Mouse (Mus musculus): ENCODE data around the gene Clasp2. TPM values are rescaled to one million over a fixed set of nuclear protein-coding genes. Genes with fewer than 3 reads are reported as not detected.

Clasp2 gene
- polyA plus RNA-seq, 1 experiment from 2014 or later = 123 TPM

DNA sequence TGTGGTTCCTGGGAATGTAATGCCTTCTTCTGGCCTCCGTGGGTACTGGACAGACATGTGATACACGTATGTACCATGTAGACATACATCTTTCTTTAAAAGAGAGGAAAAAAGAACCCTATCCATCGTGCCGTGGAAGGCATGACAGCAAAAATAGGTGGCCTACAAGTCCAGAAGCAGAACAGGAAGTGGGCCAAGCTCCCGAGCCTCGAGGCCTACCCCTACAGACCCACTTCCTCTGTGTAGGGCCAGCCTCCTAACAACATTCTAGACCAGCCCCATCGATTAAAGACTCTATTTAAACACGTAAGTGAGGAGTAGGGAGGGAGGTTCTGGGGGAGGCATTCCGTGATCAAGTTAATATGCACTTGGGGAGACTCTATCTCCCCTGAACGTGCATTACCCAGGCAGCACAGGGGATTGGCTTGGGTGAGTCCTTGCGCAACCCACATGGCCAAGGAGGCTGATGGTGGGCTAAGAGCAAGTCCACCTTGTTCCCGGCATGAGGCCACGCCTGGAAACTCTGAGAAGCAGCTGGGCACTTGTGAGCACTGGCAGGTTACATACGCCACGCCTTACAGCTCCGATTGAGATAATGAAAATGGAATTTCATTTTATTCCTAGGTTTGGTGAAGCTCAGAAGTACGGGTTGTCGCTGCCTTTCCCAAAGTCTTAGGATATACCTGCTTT, 14.1 kb upstream of the Clasp2 start:
- no peaks in the 10 kb centered on the region for H3K36me3 ChIP-seq
- no peak overlapping the region for H3K9ac ChIP-seq (replicated peaks)
- H3K27ac ChIP-seq (replicated peaks) = no peak overlapping the region
- no peaks in the 10 kb centered on the region for H3K27me3 ChIP-seq
- WGBS = 88% methylated on average over 18 of the region's 18 CpGs
- no peaks in the 10 kb centered on the region for H3K4me1 ChIP-seq
- H3K4me2 ChIP-seq (replicated peaks) = no peak overlapping the region
- H3K9me3 ChIP-seq = no peaks in the 10 kb centered on the region
- H3K4me3 ChIP-seq = no peak overlapping the region
- ATAC-seq (replicated peaks) = no peak

DNA sequence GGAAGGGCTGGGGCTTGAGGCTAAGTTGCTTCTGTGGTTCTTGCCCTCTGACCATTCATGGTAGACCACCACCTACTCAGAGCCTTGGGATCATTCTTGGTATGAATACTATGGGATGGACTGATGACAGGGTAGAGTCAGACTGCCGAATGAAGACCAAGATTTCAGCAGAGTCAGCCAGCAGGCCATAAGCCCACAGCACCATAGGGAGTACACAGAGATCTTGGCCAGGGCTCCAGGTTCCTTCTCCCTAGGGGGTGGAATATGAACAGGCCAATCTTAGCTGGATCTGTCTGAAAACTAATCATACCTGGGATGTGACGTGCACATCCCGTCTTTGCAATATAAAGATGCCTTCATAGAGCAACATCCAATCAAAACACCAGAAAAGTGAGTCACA, 9.7 kb upstream of the Clasp2 start:
- H3K4me2 ChIP-seq (replicated peaks) = no peak overlapping the region
- H3K4me3 ChIP-seq = no peak overlapping the region
- 85% methylated on average over 3 of the region's 3 CpGs for WGBS
- H3K9ac ChIP-seq (replicated peaks) = no peak overlapping the region
- H3K27me3 ChIP-seq = no peaks in the 10 kb centered on the region
- no peaks in the 10 kb centered on the region for H3K36me3 ChIP-seq
- H3K9me3 ChIP-seq = no peaks in the 10 kb centered on the region
- no peaks in the 10 kb centered on the region for H3K4me1 ChIP-seq
- H3K27ac ChIP-seq (replicated peaks) = no peak overlapping the region
- no peak for ATAC-seq (replicated peaks)

DNA sequence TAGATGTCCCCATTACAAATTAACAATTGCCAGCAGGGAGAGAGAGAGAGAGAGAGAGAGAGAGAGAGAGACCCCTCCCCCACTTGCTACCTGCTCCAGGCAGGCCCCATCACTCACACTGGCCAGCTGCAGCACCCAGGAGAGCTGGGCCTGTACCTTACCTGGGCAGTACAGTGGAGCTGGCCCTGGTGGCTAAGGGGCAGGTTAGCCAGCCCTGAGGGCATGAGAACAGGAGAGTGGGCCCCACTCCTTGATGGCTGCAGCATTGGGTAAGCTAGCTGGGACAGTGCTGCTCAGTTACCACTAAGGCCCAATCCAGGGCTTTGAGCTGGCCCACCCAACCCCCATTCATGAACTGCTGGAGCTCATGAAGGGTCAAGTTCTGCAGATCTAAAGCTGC, 5.4 kb upstream of the Clasp2 start:
- no peak overlapping the region for H3K4me2 ChIP-seq (replicated peaks)
- no peak overlapping the region for H3K9ac ChIP-seq (replicated peaks)
- H3K9me3 ChIP-seq = no peaks in the 10 kb centered on the region
- H3K4me3 ChIP-seq = no peak overlapping the region
- no peak overlapping the region for H3K27ac ChIP-seq (replicated peaks)
- H3K27me3 ChIP-seq = no peaks in the 10 kb centered on the region
- ATAC-seq (replicated peaks) = no peak
- H3K36me3 ChIP-seq = no peaks in the 10 kb centered on the region
- peaks cover 7% of the 10 kb centered on the region for H3K4me1 ChIP-seq

DNA sequence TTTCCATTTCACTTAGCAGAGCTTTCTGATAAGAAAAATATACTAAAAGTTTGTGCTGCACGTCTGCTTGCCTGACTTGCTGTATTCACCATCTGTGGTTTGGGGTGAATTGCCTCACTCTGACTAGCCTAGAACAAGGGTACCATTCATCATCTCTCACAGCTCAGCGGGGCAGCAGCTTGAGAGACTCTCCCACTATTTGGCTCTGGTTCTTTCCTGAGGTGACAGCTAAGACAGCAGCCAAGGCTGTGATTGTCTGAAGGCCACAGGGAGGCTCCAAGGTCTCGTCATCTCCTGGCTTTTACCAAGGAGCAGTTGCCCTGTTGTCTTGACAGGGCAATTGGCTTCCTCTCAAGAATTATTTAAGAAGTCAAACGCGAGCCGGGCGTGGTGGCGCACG, 3.3 kb upstream of the Clasp2 start:
- Histone ChIP-seq H3K9ac (replicated peaks) (no peak overlapping the region), H3K27ac (replicated peaks) (no peak overlapping the region), H3K4me2 (replicated peaks) (no peak overlapping the region), H3K9me3 (no peaks in the 10 kb centered on the region), H3K36me3 (no peaks in the 10 kb centered on the region), H3K4me3 (no peak overlapping the region), H3K27me3 (no peaks in the 10 kb centered on the region), H3K4me1 (peaks cover 18% of the 10 kb centered on the region)
- 68% methylated on average over 9 of the region's 9 CpGs for WGBS
- ATAC-seq (replicated peaks) = no peak

DNA sequence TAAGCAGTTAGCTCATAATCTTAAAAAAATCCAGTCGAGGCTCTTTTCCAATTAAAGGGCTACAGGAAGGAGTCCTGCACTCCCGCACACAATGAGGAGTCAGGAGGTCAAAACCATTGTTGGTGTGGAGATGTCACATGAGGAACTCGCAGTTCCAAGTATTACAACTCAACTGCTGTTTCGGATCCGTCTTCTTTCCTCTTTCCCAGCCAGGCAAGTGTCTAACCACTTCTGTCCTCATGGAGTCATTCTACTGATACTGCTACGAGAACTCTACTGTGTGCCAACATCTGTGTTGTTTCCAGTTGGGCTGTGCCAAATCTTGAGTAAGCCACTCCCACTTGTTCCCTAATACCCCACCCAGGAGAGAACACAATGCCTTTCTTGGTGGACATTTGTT, 2.3 kb upstream of the Clasp2 start:
- no peak overlapping the region for H3K4me3 ChIP-seq
- no peak overlapping the region for H3K27ac ChIP-seq (replicated peaks)
- ATAC-seq (replicated peaks) = no peak
- 85% methylated on average over 6 of the region's 6 CpGs for WGBS
- peaks cover 23% of the 10 kb centered on the region for H3K4me1 ChIP-seq
- no peak overlapping the region for H3K9ac ChIP-seq (replicated peaks)
- no peaks in the 10 kb centered on the region for H3K36me3 ChIP-seq
- no peak overlapping the region for H3K4me2 ChIP-seq (replicated peaks)
- no peaks in the 10 kb centered on the region for H3K9me3 ChIP-seq
- H3K27me3 ChIP-seq = no peaks in the 10 kb centered on the region

DNA sequence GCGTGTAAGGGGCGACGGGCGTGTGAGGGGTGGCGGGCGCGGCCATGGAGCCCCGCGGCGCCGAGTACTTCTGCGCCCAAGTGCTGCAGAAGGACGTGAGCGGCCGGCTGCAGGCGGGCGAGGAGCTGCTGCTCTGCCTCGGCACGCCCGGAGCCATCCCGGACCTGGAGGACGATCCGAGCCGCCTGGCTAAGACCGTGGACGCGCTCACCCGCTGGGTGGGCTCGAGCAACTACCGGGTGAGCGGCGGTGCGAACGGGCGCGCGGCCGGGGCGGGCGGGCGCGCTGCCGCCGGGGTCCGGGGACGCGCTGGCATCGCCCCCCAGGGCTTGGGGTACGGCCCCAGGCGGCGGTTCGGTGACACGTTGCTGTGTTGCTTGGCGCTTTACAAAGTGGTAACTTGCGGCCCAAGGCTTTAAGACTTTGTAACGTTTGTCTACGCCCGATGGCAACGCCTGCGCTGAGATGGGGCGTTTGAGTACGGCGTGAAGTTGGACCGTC, 414 bp downstream of the Clasp2 start:
- WGBS = under 1% methylated on average over 64 of the region's 64 CpGs
- ATAC-seq (replicated peaks) = peak; percentile 84
- no peaks in the 10 kb centered on the region for H3K27me3 ChIP-seq

DNA sequence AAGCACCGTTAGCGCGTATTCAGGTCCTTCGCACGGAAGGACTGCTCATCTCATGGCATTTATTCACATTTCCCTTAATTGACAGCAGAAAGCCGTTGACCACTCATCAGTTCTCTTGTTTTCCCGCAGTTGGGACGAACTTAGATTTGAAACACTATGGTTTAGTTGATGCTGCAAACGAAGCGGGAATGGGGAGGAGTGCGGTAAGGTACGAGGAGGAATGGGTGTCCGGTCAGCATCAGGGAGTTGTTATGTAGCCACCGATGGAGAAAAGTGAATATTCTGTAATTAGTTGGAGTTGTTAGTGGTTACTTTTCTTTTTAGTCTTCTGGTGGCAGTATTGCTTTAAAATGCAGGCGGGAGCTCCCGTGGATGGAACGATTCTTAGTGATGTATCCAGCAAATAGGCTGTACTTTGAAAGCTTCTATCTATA, 1.1 kb downstream of the Clasp2 start:
- H3K4me2 ChIP-seq (replicated peaks) = peak overlapping the region; percentile 83
- WGBS = 2% methylated on average over 17 of the region's 17 CpGs
- no peak overlapping the region for H3K27ac ChIP-seq (replicated peaks)
- H3K4me1 ChIP-seq = peaks cover 23% of the 10 kb centered on the region
- H3K9ac ChIP-seq (replicated peaks) = peak overlapping the region; percentile 65
- H3K9me3 ChIP-seq = no peaks in the 10 kb centered on the region
- H3K36me3 ChIP-seq = no peaks in the 10 kb centered on the region
- H3K27me3 ChIP-seq = no peaks in the 10 kb centered on the region
- peak overlapping the region; percentile 89 for H3K4me3 ChIP-seq
- no peak for ATAC-seq (replicated peaks)

More for the DNA sequence above, 414 bp downstream of the Clasp2 start:
- no peaks in the 10 kb centered on the region for H3K9me3 ChIP-seq
- H3K36me3 ChIP-seq = no peaks in the 10 kb centered on the region
- H3K4me3 ChIP-seq = peak overlapping the region; percentile 89
- H3K27ac ChIP-seq (replicated peaks) = peak overlapping the region; percentile 60
- peak overlapping the region; percentile 65 for H3K9ac ChIP-seq (replicated peaks)
- H3K4me1 ChIP-seq = peaks cover 23% of the 10 kb centered on the region
- peak overlapping the region; percentile 83 for H3K4me2 ChIP-seq (replicated peaks)

DNA sequence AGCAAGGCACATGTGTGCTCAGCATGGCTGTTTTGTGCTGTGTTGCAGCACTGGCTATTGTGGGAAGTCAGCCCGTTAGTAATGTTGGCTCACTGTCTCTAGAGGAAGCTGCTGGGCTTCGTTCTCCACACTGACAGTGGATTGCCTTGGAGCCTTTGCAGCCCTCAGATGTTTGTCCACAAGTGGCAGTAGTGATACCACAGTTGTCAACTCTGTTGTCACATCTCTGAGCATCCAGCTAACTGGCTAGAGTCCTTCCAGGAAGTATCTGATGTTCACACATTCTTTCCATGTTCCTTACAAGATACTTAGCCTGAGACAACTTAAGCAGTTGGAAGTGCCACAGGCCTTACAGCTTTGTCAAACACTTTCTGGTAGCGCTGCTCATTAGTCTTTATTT, 2.0 kb downstream of the Clasp2 start:
- no peak overlapping the region for H3K27ac ChIP-seq (replicated peaks)

DNA sequence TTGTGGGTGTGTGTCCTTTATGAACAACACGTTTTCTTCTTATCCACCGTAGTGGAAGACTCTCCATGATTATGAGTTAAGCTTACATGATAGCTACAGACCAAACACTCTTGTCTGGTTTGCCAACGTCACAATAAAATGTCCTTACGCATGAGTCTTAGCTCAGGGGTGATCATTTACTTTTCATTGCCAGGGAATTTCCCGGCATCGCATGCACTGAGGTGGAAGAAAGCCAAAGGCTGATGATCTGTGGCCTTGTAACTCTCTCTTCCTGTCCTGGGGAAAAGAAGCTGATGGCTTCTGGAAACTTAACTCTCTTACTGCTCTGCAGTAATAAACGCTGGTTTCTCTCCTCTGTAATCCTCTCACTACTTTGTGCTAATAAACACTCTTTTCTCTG, 8.1 kb downstream of the Clasp2 start:
- Histone ChIP-seq H3K4me1 (0 out of 2 replicates have a peak, but pooled peaks cover 3% of the 10 kb centered on the region), H3K9me3 (no peaks in the 10 kb centered on the region), H3K4me2 (replicated peaks) (no peak overlapping the region), H3K36me3 (no peaks in the 10 kb centered on the region), H3K27ac (replicated peaks) (no peak overlapping the region), H3K27me3 (no peaks in the 10 kb centered on the region), H3K9ac (replicated peaks) (no peak overlapping the region), H3K4me3 (no peak overlapping the region)
- ATAC-seq (replicated peaks) = no peak
- 44% methylated on average over 7 of the region's 7 CpGs for WGBS

More for the DNA sequence above, 2.0 kb downstream of the Clasp2 start:
- peaks cover 23% of the 10 kb centered on the region for H3K4me1 ChIP-seq
- no peaks in the 10 kb centered on the region for H3K36me3 ChIP-seq
- no peaks in the 10 kb centered on the region for H3K9me3 ChIP-seq
- H3K9ac ChIP-seq (replicated peaks) = no peak overlapping the region
- H3K4me2 ChIP-seq (replicated peaks) = no peak overlapping the region
- no peak for ATAC-seq (replicated peaks)
- no peak overlapping the region for H3K4me3 ChIP-seq
- H3K27me3 ChIP-seq = no peaks in the 10 kb centered on the region
- WGBS = 48% methylated on average over 3 of the region's 3 CpGs

DNA sequence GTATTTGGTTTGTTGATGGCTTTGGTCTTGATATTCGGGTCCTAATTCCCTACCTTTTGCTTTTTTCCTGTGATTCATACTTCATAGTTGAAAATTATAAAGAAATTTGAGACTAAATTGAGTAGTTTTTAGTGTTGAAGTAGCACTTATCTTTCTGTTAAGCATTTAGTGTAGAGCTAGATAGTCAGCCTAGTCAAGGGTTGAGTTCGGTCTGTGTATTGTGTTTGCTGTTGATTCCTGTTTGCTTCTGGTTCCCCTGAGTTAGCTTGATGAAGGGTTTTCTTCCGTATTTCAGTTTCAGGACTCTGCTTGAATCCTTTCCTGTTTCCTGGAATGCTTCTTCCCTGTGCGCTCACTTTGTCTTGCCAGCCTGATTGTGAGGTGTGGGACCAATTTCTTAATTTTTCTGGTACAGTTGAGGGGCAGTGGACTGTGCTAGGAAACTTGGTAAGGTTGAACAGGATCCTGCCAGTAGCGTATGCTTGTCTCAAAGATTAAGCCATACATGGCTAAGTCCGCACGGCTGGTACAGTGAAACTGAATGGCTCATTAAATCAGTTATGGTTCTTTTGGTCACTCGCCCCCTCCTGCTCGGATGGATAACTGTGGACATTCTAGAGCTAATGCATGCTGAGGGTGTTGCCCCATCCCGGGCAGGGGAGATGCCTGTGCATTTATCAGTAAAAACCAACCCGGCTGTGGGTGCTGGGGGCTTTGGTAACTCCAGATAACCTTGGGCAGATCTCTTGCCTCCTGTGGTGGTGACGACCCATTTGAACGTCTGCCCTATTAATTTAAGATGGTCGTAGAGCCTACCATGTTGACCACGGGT, 14.8 kb downstream of the Clasp2 start:
- H3K36me3 ChIP-seq = peaks cover 2% of the 10 kb centered on the region; the same call in 1 of the 2 replicates
- H3K4me1 ChIP-seq = no peaks in the 10 kb centered on the region
- no peak overlapping the region for H3K4me2 ChIP-seq (replicated peaks)
- WGBS = 80% methylated on average over 15 of the region's 15 CpGs
- no peaks in the 10 kb centered on the region for H3K9me3 ChIP-seq
- no peak for ATAC-seq (replicated peaks)
- no peak overlapping the region for H3K9ac ChIP-seq (replicated peaks)
- no peaks in the 10 kb centered on the region for H3K27me3 ChIP-seq
- no peak overlapping the region for H3K4me3 ChIP-seq
- H3K27ac ChIP-seq (replicated peaks) = no peak overlapping the region

DNA sequence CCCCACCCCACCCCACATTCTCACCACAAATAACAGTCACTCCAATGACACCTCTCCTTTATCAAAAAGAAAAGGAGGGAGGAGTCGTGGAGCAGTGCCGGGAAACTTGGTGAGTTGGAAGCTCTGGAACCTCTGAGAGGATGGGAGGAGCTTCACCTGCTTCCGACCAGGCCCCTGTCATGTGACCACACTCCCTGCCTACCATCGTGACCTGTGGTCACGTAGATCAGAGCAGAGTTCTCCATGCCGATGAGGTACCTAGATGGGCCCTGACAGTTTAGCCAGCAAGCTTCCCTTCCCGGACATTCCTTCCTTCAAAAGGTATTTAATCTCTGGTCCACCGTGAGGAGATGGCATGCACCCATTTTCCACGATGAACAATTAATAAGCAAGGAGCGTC, 17.2 kb downstream of the Clasp2 start:
- Histone ChIP-seq H3K27ac (replicated peaks) (no peak overlapping the region), H3K4me2 (replicated peaks) (no peak overlapping the region), H3K27me3 (no peaks in the 10 kb centered on the region), H3K9me3 (no peaks in the 10 kb centered on the region), H3K9ac (replicated peaks) (no peak overlapping the region), H3K36me3 (peaks cover 2% of the 10 kb centered on the region; the same call in 1 of the 2 replicates), H3K4me3 (no peak overlapping the region), H3K4me1 (no peaks in the 10 kb centered on the region)
- no peak for ATAC-seq (replicated peaks)
- WGBS = 96% methylated on average over 10 of the region's 10 CpGs

DNA sequence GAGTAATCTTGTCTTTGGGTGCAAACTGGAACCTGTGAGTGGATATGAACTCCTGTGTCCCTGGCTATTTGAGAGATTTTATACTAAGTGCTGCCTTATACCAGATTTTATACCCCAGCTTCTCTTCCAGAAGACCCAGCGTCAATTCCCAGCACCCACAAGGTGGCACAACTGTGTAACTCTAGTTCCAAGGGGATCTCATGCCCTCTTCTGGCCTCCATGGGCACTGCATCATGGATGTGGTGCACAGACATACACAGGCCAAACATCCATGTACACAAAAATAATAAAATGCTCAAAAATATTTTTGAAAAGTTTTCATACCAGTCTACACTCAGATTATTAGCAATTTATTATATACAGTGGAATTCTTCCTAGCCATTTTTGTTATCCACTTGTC, 18.4 kb downstream of the Clasp2 start:
- Histone ChIP-seq H3K36me3 (peaks cover 2% of the 10 kb centered on the region; the same call in 1 of the 2 replicates), H3K9ac (replicated peaks) (no peak overlapping the region), H3K4me3 (no peak overlapping the region), H3K4me1 (no peaks in the 10 kb centered on the region), H3K4me2 (replicated peaks) (no peak overlapping the region), H3K27me3 (no peaks in the 10 kb centered on the region), H3K9me3 (no peaks in the 10 kb centered on the region), H3K27ac (replicated peaks) (no peak overlapping the region)
- 96% methylated on average over 1 of the region's 1 CpGs for WGBS
- no peak for ATAC-seq (replicated peaks)

All from forebrain, embryonic 15.5 days (tissue).